Mouse (Mus musculus): ENCODE measurements around the gene Gstm2.
"Not testable (repeated sequence)": the region's sequence is repeated elsewhere in the genome, so short reads cannot be mapped to it uniquely, and the experiment has no call there.

Gstm2 gene

DNA sequence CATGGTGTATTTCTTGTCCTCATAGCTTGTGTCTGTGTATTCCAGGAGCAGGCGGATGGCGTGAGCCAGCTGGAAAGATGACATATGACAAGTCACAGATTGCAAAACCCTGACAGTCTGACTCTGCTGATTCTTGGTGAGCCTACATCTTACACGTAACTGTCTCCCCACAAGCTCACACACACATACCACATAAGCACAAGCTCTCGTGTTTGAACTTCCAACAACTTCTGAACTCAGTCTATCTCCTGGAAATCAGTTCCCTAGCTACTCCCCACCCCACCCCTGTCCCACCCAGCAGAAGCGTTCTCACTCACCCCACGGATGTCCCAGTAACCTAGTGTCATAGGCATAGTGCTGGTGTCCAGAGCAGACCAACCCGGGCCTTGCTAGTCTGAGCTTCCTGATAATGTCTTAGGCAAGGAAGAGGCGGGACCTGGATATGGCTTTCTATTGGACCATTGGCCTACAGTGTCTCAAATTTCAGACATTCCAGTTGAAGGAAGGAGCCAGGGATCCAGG lies at the start of gene Gstm2:
TSS of gene Gstm2 (minus strand) at position 413 of the 522 bp plus-strand sequence.
- no peak for DNase-seq

DNA sequence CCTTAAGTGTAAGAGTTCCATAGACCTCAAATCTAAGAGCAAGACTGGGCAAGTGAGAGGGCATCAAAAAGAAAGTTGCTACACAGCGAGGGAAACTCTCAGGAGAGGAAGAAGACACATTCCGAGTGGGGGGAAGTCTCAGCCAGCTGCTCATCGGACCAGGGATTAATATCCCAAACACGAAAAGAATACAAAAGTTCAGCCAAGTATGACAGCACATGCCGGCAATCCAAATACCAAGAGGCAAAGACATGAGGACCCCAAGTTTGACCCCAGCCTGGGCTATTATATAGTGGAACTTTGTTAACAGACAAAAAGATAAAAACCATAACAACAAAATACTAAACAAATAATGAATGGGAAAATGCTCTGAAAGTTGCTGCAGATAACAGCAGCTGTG lies 46.9 kb upstream of the Gstm2 start:
- DNase-seq = no peak

DNA sequence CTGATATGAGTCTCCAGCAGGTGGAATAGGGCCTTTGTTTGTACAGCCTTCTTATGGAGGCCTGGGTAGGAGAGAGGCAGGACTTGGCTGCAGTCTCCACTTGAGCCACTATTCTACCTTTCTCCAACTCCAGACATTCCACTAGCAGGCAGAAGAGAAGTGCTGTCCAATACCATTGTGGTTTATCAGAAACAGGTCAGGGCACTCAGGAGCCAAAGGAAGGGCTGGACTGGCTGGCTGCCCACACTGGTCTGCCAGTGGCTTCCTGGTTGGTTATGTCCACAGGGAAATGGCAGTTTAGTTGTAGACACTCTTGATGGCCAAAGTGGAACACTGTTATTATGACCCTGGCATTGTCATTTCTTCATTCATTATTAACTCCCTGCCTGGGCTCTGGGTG lies 45.9 kb upstream of the Gstm2 start:
- DNase-seq = no peak

GRCm38 (mm10) chr3:108028641-108029365 lies 42.5 kb upstream of the Gstm2 start:
- no peak for DNase-seq

- no peak for DNase-seq
These were observed 40.3 kb upstream of the Gstm2 start for GRCm38 (mm10) chr3:108026597-108026996.

DNA sequence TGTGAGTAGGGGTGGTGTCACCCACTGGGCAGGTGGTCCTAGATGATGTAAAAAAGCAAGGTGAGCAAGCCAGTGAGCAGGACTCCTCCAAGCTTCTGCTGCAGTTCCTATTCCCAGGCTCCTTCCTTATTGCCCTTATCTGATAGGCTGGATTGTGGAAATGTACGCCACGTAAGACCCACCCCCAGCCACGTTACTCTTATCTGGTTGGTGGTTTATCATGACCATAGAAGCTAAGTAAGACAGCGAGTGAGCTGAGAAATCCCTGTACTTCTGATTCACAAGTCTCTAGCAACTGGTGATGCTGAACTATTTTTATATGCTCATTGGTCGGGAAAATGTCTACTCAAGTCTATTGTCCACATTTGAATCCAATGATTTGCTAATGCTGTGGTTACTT lies 39.8 kb upstream of the Gstm2 start:
- DNase-seq = no peak

DNA sequence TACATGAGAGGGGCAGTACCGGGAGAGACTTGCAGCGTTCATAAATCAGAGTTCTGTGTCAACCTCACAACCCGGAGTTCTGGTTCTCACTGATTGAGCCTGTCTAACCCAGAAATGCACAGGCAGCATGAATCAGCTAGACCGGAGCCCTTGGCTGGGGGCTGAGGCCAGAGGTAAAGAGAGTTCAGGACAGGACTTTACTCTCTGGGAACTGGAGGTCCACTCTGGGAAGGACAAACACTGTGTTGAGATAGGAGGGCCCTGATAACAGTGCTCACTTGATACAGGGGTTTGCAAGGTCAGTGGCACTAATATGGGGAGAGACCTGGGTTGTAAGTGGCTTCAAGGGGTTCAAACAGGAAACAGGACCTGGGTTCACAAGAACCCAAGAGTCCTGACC lies 39.1 kb upstream of the Gstm2 start:
- no peak for DNase-seq

GRCm38 (mm10) chr3:108022650-108023049 lies 36.4 kb upstream of the Gstm2 start:
- DNase-seq = no peak

DNA sequence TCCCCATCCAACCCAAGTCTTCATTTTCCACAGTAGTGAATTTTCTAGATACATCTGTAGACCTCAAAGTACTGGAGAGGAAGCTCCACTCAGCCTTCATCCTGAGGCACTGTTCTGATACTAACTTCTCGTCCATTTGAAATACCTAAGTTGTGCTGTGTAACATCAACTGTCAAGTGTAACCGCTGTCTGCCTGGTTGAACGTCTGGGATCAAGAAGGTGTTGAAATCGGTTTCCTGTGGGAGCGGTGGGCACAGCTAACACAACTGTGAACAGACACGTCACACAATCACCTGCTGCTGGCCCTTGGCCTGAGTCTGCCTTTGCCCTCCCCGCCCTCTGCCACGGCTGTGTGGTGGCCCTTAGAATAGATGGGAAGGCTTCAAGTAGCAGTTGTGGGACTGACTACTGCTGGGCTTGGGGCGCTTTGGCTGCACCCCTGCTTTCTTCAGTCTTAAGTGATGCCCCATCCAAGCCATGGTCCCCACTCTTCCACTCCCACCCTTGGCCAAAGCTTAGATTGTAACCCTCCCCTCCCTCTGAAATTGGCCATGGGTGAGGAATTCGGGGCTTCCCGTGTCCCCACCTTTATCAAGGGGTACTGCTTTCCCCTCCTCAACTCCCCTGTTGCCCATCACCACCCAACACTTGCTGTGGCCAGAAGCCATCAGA lies 34.2 kb upstream of the Gstm2 start:
- not testable (repeated sequence) for DNase-seq

GRCm38 (mm10) chr3:108019226-108019625 lies 33.0 kb upstream of the Gstm2 start:
- DNase-seq = not testable (repeated sequence)

DNA sequence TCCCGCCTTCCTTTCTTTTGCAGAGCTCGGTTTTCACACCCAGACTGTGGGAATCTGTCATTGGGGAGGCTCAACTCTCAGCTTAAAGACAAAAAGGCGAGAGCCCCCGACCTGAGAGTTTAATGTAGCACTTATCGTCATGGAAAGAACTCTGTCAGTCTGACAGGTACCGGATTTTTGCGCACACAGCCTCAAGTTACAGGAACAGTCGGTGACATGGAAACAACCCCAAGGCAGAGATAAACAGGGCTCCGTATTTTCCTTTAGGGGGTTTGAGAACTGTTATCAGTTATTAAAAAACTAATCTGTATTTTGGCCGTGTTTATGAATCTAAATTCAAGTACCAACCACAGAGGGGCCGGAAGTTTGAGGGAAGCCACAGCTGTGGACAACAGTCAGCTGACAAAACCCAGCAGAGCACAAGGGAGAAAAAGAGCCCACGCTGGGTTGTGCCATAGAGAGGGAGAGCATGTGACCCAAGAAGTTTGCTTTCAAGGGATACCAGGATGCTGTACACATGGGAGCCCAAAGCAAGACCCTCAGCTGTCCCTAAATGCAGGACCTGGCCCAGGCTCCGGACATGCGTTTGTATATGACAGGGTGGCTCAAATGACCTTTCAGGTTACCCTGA lies 32.1 kb upstream of the Gstm2 start:
- no peak for DNase-seq

DNA sequence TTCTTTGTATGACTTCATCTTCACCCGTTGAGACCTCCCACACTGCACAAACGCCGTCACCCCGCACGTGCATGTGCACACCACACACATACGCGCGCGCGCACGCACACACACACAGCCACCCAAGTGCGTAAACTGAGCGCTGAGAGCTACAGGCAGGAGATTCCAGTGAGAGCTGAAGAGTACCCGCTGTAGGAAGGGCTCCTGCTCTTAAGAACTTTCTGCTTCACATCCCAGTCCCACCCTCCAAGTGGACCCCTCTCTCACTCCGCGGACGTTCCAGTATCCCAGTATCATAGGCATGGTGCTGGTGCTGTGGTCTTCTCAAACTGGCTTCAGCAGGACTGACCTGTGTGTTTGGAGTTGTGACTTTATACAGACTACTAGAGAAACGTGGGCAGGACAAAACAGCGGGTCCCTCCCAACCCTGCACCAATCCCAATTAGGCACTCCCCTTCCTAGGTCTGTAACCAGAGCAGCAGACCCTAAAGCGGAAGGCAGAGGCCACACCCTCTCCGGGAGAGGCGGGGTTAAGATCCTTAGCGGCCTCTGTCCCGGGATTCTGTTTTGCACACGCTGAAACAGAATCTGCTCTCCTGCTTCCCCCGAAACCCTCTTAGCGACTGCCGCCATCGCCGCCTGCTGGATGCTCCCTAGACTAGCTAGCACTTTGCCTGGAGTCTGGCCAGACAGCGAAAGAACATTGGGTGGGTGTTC lies 31.4 kb upstream of the Gstm2 start, which contains the start of gene Gstm1:
TSS of gene Gstm1 (minus strand) at position 501 of the 717 bp plus-strand sequence.
- DNase-seq = peak; percentile 84

DNA sequence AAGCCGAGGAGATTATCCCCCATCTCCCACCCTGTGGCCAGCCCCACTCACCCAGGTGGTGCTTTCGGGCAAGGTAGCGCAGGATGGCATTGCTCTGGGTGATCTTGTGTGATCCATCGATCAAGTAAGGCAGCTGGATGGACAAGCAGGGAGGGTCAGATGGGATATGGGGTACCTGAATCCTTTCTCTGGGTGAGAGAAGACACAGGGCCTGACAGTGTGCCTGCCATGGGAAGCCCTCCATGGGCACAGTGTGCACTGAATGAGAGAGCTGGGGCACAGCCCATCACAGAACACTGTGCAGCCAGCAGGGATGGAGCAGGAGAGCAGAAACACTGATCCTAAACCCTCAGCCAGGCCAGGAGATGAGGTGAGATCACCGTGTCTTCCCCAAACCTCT lies 30.2 kb upstream of the Gstm2 start:
- DNase-seq = not testable (repeated sequence)

DNA sequence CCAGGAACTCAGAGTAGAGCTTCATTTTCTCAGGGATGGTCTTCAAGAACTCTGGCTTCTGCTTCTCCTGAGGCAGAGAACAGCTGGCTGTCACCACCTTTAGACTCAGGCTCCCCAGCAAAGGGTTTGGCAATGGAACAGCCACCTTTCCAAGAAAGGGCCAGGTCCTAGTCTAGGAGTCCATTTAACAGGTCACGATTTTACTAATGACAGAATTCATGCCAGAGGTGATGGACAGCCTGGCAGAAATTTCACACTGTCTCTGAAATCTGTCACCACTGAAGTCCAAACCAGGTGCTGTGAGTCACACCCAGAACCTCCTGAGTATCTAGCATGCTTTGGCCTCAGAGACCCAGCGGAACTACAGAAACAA lies 28.7 kb upstream of the Gstm2 start:
- DNase-seq = no peak

DNA sequence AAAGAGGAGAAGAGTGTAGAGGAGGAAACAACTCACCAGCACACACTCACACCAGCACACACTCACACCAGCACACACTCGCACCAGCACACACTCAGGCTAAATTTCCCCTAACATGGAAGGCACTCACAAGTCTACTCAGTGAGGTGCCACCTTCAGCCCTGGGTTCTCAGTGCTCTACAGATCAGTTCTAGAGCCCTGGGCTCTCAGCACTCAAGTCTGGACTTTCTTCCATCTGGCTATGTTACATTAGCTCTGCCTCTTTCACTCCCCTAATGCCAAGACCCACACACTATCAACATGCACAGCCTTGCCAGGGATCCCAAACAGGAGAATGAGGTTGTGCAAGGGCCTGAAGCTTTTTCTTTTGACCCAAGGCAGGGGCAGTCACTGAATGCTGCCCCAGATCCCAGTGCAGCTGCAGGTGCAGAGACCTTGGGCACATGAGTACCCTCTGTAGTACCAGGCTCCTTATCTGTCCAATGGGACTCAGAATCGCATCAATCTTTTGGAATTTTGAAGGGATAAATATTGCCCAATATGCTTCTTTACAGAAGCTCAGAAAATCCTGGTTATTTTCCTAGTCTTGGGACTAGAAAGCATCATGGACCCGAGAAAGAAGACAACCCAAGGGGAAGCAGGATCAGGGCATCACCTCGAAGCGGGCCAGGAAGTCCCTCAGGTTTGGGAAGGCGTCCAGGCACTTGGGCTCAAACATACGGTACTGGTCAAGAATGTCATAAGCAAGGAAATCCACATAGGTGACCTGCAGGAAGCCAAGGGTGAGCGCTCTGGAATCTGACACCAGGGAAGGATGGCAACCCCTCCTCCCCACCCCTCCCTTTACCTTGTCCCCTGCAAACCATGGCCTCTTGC lies 28.1 kb upstream of the Gstm2 start:
- DNase-seq = no peak

DNA sequence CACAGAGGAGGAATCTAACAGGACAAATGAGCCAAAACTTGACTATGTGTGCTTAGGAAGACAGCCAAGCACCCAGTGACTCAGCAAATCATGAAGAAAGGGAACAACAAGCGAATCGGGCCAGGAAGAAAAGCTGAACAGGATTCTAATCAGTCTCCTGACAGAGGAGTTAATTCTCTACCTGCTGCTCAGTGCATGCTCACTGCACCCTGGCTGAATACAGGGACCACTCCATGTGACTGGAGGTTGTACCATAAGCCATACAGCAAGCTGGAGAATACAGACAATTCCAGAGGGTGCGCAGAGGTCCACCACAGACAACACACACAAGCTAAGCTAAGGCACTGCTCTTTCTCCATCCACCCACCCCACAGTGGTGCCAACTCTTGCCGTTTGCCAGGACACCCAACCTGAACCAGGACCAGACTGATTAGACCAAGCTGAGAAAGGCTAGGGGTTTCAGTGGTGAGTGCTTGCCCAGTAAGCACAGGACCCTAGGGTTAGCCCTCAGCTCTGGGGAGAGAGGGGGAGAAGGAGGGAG lies 27.1 kb upstream of the Gstm2 start:
- no peak for DNase-seq

DNA sequence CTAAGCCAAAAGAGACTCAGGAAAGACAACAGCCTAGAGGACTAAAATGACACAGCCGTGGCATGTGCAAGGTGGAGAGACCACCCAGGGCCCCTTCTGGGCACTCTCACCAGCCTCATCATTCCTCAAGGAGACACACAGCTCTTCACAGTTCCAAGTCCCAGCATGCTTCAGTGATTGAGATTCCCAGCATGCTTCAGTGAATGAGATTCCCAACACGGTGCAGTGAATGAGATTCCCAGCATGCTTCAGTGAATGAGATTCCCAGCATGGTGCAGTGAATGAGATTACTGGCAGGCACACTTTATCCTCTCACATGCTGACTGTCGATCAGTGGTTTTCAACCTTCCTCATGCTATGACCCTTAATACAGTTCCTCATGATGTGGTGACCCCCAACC lies 25.3 kb upstream of the Gstm2 start:
- DNase-seq = no peak

- DNase-seq = no peak
These were observed 24.0 kb upstream of the Gstm2 start for GRCm38 (mm10) chr3:108010286-108010685.

GRCm38 (mm10) chr3:108002021-108002420 lies 15.8 kb upstream of the Gstm2 start:
- DNase-seq = no peak

GRCm38 (mm10) chr3:107999491-107999890 lies 13.2 kb upstream of the Gstm2 start:
- no peak for DNase-seq

DNA sequence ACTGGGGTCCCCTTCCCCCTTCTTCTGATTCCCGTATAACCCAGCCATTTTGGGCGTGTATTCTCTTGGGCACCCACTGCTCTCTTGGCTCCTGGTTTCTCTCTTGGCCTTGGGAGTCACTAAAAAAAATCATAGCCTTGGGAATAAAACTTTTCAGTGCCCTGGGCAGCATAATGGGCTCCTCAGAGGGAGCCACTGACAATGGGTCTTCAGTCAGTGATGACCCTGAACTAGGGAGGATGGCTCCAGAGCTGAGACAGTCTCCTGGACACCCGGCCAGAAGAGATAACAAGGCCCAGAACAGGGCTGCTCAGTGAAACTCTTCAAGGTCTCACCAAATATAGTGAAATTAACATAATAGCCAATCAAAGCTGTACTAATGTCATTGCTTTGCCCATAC lies 12.3 kb upstream of the Gstm2 start:
- DNase-seq = no peak

DNA sequence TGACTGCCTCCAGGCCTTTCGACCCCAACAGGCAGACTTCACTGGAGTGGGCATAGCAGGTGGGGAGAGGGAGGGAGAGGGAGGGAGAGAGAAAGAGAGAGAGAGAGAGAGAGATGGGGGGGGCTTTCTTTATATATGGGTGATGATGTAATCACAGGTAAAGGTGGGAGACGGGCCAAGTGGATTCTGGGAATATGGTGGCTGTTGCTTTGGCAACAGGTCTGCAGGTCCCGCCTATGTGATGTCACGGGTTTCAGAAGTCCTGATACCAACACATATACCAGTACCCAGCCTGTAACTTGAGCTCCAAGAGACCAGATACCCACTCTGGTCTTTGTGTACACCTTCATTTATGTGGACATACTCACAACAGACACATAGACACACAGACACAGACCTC lies 10.3 kb upstream of the Gstm2 start:
- no peak for DNase-seq

Data from cerebellum, adult 8-10 months (tissue).